Mouse (Mus musculus) hindbrain, embryonic 13.5 days (tissue): ENCODE data around the gene Grrp1. TPM values are rescaled to one million over a fixed set of nuclear protein-coding genes. Genes with fewer than 3 reads are reported as not detected.

Experiments
- ATAC-seq: fragments of 200-750 bp; cut with Nextera tagmentation; 2 replicates; pipeline ENCODE4 v1.8.0; 2017; ENCODE audit warnings: moderate TSS enrichment; ENCODE audit not compliant: low FRiP score
- H3K27ac ChIP-seq: fragments of 300-500 bp; sonication (generic); 2 replicates; pipeline ENCODE4 v1.5.1; 2015; ENCODE audit warnings: inconsistent platforms, mild to moderate bottlenecking, moderate library complexity
- H3K27me3 ChIP-seq: fragments of 300-500 bp; sonication (generic); 2 replicates; pipeline ENCODE4 v1.6.1; 2015; ENCODE audit warnings: mild to moderate bottlenecking, inconsistent platforms
- H3K36me3 ChIP-seq: fragments of 300-500 bp; sonication (generic); 2 replicates; pipeline ENCODE4 v1.6.1; 2015; ENCODE audit warnings: mild to moderate bottlenecking, inconsistent platforms
- H3K4me1 ChIP-seq: fragments of 300-500 bp; sonication (generic); replicated peaks from 2 replicates; pipeline ENCODE4 v1.6.1; 2015; ENCODE audit warnings: inconsistent platforms
- H3K4me2 ChIP-seq: fragments of 300-500 bp; sonication (generic); 2 replicates; pipeline ENCODE4 v1.6.1; 2015; ENCODE audit warnings: inconsistent platforms, mild to moderate bottlenecking, moderate library complexity
- H3K4me3 ChIP-seq: fragments of 300-500 bp; sonication (generic); 2 replicates; pipeline ENCODE4 v1.5.1; 2015; ENCODE audit warnings: mild to moderate bottlenecking, inconsistent platforms
- H3K9ac ChIP-seq: fragments of 300-500 bp; sonication (generic); 2 replicates; pipeline ENCODE4 v1.6.1; 2015; ENCODE audit warnings: mild to moderate bottlenecking, inconsistent platforms
- H3K9me3 ChIP-seq: fragments of 300-500 bp; sonication (generic); 2 replicates; pipeline ENCODE4 v1.6.1; 2016; ENCODE audit warnings: inconsistent platforms
- WGBS: fragments of 180-500 bp; shearing (Covaris S2); methylation state at CpG from one replicate; pipeline ENCODE4 v1.1.7; 2015; 5-methylcytosine and 5-hydroxymethylcytosine counted together
- polyA plus RNA-seq: library from polyadenylated mRNA; unstranded; fragments of >200 nt; fragmentation: Nextera tagmentation; extraction: Ambion mirVana; gene quantifications from 2 replicates; pipeline ENCODE4 v1.2.1, GENCODE M21; 2015

Grrp1 gene
- polyA plus RNA-seq, 1 experiment from 2014 or later = 14.2 TPM

DNA sequence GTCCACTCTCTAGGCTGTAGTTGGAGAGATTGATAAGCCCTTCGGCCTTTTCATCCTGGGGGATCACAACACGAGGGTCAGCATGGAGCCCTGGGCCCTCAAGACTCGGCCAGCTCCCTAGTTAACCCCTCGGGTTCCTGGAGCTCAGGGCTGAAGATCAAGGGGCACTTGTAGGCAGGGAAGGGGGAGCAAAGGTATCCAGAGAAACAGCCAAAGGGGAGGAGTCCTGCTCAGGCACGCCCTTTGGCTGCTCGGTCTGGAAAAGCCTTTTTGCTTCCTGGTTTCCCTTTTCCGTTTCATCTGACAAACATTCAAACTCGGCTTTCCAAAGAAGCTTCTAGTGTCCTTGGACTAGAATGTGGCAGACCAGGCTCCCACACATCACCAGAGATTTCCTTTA, 23.5 kb downstream of the Grrp1 start:
- Histone ChIP-seq H3K27me3 (no peaks in the 10 kb centered on the region), H3K36me3 (no peaks in the 10 kb centered on the region), H3K4me1 (no peaks in the 10 kb centered on the region), H3K4me2 (no peak overlapping the region), H3K9me3 (no peaks in the 10 kb centered on the region), H3K9ac (no peak overlapping the region), H3K27ac (no peak overlapping the region), H3K4me3 (no peak overlapping the region)
- 50% methylated on average over 8 of the region's 8 CpGs for WGBS
- no peak for ATAC-seq

DNA sequence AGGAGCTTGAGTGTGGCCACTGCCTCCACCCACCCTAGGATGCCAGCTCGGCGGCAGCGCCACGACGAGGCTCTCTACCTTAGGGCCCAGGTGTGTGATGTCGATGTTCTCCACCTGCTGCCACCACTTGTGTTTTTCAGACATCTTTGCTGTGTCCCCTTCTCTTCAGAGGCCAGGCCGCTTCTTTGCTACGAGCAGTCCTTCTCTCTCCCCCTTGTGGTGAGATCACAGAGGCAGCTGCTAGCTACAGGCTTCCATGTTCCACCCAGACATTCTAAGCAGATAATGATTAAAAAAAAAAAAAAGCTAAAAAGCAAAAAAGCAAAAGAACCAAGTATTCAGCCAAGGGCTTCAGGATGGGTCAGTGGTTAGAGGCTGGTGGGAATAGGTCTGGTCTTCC, 26.7 kb downstream of the Grrp1 start, which contains the start of gene Catsper4:
Gene Catsper4, minus strand, starts transcription at position 190 of the 400 bp plus-strand sequence.
- no peak within 1 kb of the TSS for H3K27ac ChIP-seq
- H3K4me2 ChIP-seq = no peak within 1 kb of the TSS
- WGBS = 74% methylated on average over 8 of the region's 8 CpGs
- no peaks in the 10 kb centered on the region for H3K4me1 ChIP-seq
- no peaks in the 10 kb centered on the region for H3K9me3 ChIP-seq
- H3K4me3 ChIP-seq = no peak within 1 kb of the TSS
- ATAC-seq = no peak
- no peaks in the 10 kb centered on the region for H3K27me3 ChIP-seq
- no peaks in the 10 kb centered on the region for H3K36me3 ChIP-seq
- no peak within 1 kb of the TSS for H3K9ac ChIP-seq

DNA sequence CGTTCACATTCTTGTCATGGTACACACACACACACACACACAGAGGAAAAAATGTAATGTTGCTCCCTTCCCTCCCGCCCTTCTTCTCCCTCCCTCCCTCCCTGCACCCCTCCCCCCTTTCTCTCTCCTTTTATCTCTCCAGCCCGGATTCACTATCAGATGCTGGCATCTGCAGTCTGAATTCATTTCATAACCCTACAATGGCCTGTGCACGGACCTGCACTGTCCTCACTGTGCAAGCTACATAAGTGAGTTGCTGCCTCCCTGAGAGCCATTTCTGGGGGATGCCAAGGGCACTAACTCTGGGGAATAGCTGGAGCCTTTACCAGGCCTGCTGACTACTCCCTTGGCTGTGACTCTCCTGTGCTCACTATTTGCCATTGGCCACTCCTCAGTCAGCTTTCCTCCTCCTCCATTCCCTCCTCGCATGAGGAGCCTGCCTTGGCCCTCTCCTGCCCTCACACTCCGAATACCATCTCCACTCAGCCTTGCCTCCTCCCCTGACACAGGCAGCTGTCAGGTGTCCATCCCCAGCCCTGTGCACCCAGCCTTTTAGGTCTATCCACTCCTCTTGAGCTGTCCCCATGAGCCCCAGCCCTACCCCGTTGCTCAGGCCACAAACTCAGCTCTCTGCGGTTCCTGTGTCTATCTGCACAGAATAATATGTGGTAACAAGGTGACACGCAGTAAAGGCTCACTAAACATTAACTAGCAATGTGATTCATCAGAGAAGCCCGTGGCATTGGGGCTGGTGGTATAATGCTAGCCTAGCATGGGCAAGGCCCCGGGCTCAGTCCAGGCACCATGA, 30.9 kb downstream of the Grrp1 start:
- no peak overlapping the region for H3K4me3 ChIP-seq
- H3K36me3 ChIP-seq = no peaks in the 10 kb centered on the region
- H3K9ac ChIP-seq = no peak overlapping the region
- no peak overlapping the region for H3K4me2 ChIP-seq
- 72% methylated on average over 11 of the region's 11 CpGs for WGBS
- no peaks in the 10 kb centered on the region for H3K27me3 ChIP-seq
- H3K27ac ChIP-seq = no peak overlapping the region
- no peaks in the 10 kb centered on the region for H3K9me3 ChIP-seq
- no peaks in the 10 kb centered on the region for H3K4me1 ChIP-seq
- ATAC-seq = no peak

DNA sequence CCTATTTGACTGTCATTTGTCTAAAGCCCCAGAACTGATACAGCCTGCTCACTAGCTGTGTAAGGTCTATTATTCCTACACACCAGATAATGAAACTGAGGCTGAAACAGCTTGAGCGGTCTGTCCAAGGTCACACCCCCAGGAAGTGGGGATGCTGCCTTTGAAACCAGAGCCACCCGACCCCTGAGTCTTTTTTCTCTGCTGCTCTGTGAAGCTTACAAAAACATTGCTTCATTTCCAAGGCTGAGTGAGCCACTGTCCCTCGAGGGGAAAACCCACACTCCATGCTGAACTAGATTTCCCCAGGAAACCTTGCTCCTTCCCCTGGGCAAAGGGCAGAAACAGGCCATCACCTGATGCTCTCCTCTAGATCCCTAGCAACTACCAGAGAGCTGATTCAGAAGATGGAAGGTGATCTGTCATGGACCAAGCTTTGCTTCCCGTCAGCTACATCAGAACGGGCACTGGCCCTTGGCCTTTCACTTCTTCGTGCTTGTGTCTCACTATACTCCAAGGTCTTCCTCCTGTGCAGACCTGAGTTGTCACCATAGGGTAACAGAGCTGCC, 47.3 kb downstream of the Grrp1 start:
- ATAC-seq = no peak
- Histone ChIP-seq H3K36me3 (no peaks in the 10 kb centered on the region), H3K9me3 (no peaks in the 10 kb centered on the region), H3K9ac (no peak overlapping the region), H3K4me1 (no peaks in the 10 kb centered on the region), H3K4me3 (no peak overlapping the region), H3K27ac (no peak overlapping the region), H3K4me2 (no peak overlapping the region), H3K27me3 (0 out of 2 replicates have a peak, but pooled peaks cover 3% of the 10 kb centered on the region)
- 73% methylated on average over 6 of the region's 6 CpGs for WGBS

DNA sequence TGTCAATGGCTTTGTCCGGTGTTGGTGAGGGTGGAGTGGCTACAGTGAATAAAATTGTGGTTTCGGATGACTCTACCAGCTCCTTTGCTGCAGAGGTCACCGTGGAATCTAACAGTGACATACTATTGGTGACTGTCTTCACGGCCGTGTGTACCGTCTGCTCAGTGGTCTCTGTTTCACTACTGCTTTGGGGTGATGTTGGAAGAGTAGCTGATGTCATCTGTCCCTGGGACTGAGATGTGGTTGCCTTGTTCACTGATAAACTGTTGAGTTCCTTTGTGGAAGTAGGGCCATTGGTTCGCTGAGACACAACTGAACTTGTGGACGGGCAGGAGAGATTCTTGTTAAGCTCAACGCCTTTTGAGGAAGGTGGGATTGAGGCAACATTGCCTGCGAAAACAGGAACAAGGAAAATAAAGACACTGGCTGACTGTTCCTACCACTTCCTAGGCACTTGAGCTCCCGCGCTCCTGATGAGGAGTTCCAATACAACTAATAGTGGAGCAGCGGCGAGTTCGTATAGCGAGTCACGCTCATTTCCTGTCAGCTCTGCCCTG, 50.5 kb downstream of the Grrp1 start:
- no peaks in the 10 kb centered on the region for H3K9me3 ChIP-seq
- no peak overlapping the region for H3K27ac ChIP-seq
- no peaks in the 10 kb centered on the region for H3K36me3 ChIP-seq
- H3K27me3 ChIP-seq = 0 out of 2 replicates have a peak, but pooled peaks cover 3% of the 10 kb centered on the region
- WGBS = 90% methylated on average over 17 of the region's 17 CpGs
- H3K4me2 ChIP-seq = no peak overlapping the region
- H3K4me1 ChIP-seq = no peaks in the 10 kb centered on the region
- H3K9ac ChIP-seq = no peak overlapping the region
- ATAC-seq = no peak
- no peak overlapping the region for H3K4me3 ChIP-seq

DNA sequence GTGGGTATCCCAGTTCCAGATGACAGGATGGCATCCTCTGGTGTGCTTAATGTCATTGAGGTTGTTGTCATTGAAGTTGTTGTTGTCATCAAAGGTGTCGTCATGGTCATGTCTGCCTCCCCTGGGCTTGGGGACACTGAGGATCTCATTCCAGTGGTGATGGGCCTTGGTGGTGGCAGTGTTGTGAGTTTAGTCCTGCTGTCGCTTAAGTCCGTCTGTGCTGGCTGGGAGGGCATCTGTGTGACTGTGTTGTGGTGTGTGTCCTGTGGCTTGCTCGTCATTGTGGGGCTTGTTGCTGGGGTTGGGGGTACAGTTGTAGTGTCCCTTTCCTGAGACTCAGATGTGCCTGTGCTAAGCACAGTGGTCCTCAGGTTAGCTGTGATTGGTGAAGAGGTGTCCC, 51.0 kb downstream of the Grrp1 start, which contains the start of gene Gm7534:
Gene Gm7534, minus strand, starts transcription at position 101 of the 400 bp plus-strand sequence.
- no peaks in the 10 kb centered on the region for H3K36me3 ChIP-seq
- 96% methylated on average over 4 of the region's 4 CpGs for WGBS

More for the DNA sequence above, 51.0 kb downstream of the Grrp1 start, which contains the start of gene Gm7534:
- H3K4me1 ChIP-seq = no peaks in the 10 kb centered on the region
- H3K9ac ChIP-seq = no peak within 1 kb of the TSS
- ATAC-seq = no peak
- no peaks in the 10 kb centered on the region for H3K9me3 ChIP-seq
- H3K27ac ChIP-seq = no peak within 1 kb of the TSS
- H3K27me3 ChIP-seq = 0 out of 2 replicates have a peak, but pooled peaks cover 3% of the 10 kb centered on the region
- H3K4me3 ChIP-seq = no peak within 1 kb of the TSS
- H3K4me2 ChIP-seq = no peak within 1 kb of the TSS

Other genes starting within 250 kb of the Grrp1 start
- gene Lin28a, start 235.3 kb downstream of the Grrp1 start, polyA plus RNA-seq = 0.17 and 0.31 TPM in 2 replicates
- not detected in 2 replicates for gene Zfp683, start 200.3 kb downstream of the Grrp1 start, polyA plus RNA-seq
- 0.49 and 1.1 TPM in 2 replicates for gene Crybg2, start 193.3 kb downstream of the Grrp1 start, polyA plus RNA-seq
- gene Cd52, start 159.0 kb downstream of the Grrp1 start, polyA plus RNA-seq = 3.9 TPM in 2 replicates
- gene Ubxn11, start 151.5 kb downstream of the Grrp1 start, polyA plus RNA-seq = 14.7 and 16.0 TPM in 2 replicates
- gene Sh3bgrl3, start 125.3 kb downstream of the Grrp1 start, polyA plus RNA-seq = 371 and 393 TPM in 2 replicates
- 21.2 and 22.5 TPM in 2 replicates for gene Cep85, start 67.0 kb downstream of the Grrp1 start, polyA plus RNA-seq
- not detected in 2 replicates for gene Gm7534, start 51.1 kb downstream of the Grrp1 start, polyA plus RNA-seq
- gene Catsper4, start 26.7 kb downstream of the Grrp1 start, polyA plus RNA-seq = not detected in 2 replicates
- gene Cnksr1, start 15.7 kb downstream of the Grrp1 start, polyA plus RNA-seq = 0.06 and 0.08 TPM in 2 replicates
- 0.45 and 0.56 TPM in 2 replicates for gene E130218I03Rik, start 10.4 kb downstream of the Grrp1 start, polyA plus RNA-seq
- 15.5 and 15.7 TPM in 2 replicates for gene Zfp593, start 8.5 kb downstream of the Grrp1 start, polyA plus RNA-seq
- 0.54 and 0.74 TPM in 2 replicates for gene Gm30191, start 7.2 kb downstream of the Grrp1 start, polyA plus RNA-seq
- gene Pdik1l, start 33.8 kb upstream of the Grrp1 start, polyA plus RNA-seq = 35.0 and 37.3 TPM in 2 replicates
- gene Trim63, start 61.0 kb upstream of the Grrp1 start, polyA plus RNA-seq = 0.38 and 0.51 TPM in 2 replicates
- gene Slc30a2, start 89.1 kb upstream of the Grrp1 start, polyA plus RNA-seq = not detected in 2 replicates
- 0.36 and 0.45 TPM in 2 replicates for gene Extl1, start 129.7 kb upstream of the Grrp1 start, polyA plus RNA-seq
- 7.8 TPM in 2 replicates for gene Pafah2, start 142.2 kb upstream of the Grrp1 start, polyA plus RNA-seq
- 6,917 and 6,921 TPM in 2 replicates for gene Stmn1, start 214.2 kb upstream of the Grrp1 start, polyA plus RNA-seq
- gene Paqr7, start 242.6 kb upstream of the Grrp1 start, polyA plus RNA-seq = 20.2 and 21.5 TPM in 2 replicates